Mouse (Mus musculus) embryo, embryonic 10 days (tissue): Measurements from ENCODE around the gene 2200002J24Rik.
A peak's percentile ranks its signal among the peaks of the same experiment; 100 is the strongest.

ENCODE experiments used
- DNase-seq: peaks from one replicate; pipeline ENCODE4 v3.0.0-alpha.2; 2015; ENCODE audit warnings: low spot score

Gene 2200002J24Rik

GRCm38 (mm10) chr7:30698589-30698988, at the start of gene 2200002J24Rik:
TSS of gene 2200002J24Rik (plus strand) at chr7:30698926.
- peak; percentile 55 for DNase-seq

- peak; percentile 99 for DNase-seq
These were observed 48.9 kb upstream of the 2200002J24Rik start, which contains the start of gene Rbm42 for GRCm38 (mm10) chr7:30649591-30650540. TSS of gene Rbm42 (minus strand) at chr7:30650317.

- DNase-seq: peak; percentile 99
These were observed 34.1 kb upstream of the 2200002J24Rik start, which contains the start of gene Haus5 for GRCm38 (mm10) chr7:30664529-30665200. TSS of gene Haus5 (minus strand) at chr7:30664994.

GRCm38 (mm10) chr7:30665321-30665720, 33.4 kb upstream of the 2200002J24Rik start:
- DNase-seq: no peak

DNA sequence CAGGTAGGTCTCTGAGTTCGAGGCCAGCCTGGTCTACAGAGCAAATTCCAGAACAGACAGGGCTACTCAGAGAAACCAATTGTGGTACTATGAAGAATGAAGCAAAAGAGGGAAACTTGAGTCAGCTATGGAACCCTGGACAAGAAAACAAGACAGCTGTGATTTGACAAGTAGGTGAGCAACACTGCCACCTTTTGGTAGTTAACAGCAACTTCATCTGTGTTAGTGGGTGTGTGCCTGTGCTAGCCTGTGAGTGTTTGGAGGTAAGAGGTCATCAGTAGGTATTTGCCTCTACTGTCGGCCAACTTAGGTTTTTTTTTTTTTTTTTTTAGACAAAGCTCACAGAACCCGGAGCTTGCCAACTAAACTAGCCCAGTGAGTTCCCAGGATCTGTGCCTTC, 29.5 kb upstream of the 2200002J24Rik start:
- peak; percentile 64 for DNase-seq

GRCm38 (mm10) chr7:30671480-30671879, 27.2 kb upstream of the 2200002J24Rik start, which contains the start of gene Pmis2:
TSS of gene Pmis2 (minus strand) at chr7:30671605.
- no peak for DNase-seq

- no peak for DNase-seq
These were observed 20.3 kb upstream of the 2200002J24Rik start for GRCm38 (mm10) chr7:30678263-30678975.

- DNase-seq: no peak
These were observed 16.8 kb upstream of the 2200002J24Rik start for GRCm38 (mm10) chr7:30681897-30682296.

DNA sequence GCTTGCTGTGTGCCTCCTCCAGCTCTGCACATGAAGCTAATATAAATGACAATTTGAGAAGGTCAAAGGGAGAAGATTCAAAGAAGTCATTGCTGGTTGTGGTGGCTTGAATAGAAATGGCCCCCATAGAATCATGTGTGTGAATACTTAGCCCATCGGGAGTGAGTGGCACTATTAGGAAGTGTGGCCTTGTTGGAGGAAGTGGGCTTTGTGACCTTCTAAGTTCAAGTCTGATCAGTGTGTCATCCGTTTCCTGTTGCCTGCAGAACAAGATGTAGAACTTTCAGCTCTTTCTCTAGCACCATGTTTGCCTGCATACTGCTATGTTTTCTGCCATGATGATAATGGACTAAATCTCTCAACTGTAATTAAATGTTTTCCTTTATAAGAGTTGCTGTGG, 15.3 kb upstream of the 2200002J24Rik start:
- DNase-seq: no peak

DNA sequence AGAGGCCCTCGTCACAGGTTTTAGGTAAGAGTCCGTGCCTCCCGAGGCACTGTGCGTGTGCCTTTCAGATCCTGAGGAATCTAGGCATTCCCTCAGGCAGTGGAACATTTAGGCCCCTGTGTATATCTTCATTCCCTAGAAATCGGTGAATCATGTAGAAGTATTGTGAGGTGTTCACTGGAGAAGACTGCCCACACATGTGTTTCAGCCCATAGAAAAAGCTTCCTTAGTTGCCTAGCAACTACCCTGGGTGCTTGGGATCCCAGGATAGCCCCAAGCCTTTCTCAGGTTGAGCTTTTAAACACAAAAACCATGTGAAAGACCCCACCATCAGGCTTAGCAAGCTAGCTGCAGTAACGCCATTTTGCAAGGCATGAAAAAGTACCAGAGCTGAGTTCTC, 10.4 kb upstream of the 2200002J24Rik start:
- DNase-seq: no peak

DNA sequence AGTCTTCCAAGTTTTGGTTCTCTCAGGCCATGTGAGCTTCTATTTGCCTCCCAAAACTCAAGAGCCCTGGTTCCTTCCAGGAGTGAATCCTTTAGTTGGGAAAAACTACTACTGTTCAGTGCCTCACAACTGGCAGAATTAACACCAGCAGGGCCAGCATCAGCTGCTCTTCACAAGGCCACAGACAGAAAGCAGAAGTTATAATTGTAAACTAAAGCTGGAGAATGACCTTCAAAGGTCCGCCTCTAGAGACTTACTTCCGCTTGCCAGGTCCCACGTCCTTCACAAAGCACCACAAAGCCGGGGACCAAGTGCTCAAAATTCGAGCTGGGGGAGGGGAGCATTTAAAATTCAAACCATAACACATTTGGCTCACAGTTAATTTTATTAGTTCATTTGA, 625 bp upstream of the 2200002J24Rik start:
- no peak for DNase-seq

DNA sequence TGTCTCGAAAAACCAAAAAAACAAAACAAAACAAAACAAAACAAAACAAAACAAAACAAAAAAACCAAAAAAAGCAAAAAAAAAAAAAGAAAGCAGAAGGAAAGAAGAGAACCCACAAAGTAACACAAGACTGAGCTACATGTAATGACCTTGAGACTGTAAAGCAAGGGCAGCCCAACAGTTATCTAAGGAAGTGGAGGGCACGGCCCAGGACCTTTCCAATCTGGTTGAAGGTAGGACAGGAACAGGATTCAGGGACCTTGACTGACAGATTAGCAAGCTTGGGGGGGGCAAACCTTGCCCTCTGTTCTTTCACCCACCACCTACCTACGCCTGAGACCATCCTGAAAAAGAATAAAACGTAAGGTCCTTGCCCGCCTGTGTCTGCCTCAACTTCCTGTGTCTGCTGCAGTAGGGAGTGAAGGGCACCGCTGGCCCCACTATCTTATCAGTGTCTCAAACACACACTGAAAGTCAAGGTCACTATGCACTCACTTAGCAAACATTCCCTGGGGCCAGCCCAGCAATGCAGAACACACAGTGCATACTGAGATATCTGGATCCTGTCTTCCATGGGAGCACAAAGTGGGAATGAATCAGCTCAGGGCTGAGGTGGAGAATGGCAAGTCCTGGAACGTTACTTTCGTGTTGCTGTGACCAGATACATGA, 7.6 kb downstream of the 2200002J24Rik start:
- no peak for DNase-seq

- DNase-seq: no peak
These were observed 8.7 kb downstream of the 2200002J24Rik start for GRCm38 (mm10) chr7:30707441-30707840.

DNA sequence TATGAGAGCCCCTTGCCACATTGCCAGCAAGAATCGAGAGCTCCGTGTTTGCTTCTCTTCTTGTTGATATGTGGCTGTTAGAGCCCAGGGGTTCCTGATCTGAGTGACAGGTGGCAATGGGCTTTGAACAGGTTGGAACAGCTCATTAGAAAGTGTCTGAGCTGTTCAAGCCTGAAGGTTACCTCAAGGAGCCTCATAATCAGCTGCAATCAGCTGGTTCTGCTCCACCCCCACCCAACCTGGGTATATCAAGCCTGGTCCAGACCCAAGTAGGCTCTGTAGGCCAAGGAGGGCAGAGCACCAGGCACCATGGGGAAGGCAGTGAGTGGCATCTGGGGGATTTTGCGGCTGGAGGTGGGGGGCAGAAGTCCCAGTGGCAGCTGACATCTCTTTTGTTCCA, 13.2 kb downstream of the 2200002J24Rik start, which contains the start of gene Atp4a:
Atp4a (plus strand) TSS at position 268 of the 400 bp plus-strand sequence.
- DNase-seq: no peak

DNA sequence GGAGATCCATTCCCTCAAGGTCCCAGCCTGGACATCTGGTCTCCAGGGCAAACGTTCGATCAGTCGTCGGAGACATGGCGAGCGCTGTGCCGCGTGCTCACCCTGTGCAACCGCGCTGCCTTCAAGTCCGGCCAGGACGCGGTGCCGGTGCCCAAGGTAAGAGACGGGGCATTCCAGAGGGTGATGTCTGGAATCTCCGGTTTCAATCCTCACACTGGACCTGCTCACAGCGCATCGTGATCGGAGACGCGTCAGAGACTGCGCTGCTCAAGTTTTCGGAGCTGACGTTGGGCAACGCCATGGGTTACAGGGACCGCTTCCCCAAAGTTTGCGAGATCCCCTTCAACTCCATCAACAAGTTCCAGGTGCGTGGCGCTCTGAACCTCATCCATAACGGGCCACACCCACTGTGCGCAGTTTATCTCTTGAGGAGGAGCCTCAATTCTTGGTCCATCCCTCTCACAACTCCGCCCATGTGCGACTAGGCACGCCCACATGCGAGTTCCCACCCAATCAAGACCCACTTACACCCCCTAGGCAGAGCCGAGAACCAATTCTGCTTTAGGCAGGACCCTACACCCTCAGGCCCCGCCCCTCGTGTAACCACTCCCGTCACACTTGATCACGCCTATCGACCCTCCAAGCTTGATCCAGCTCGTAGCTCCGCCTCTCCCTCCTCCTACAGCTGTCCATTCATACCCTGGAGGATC, 18.4 kb downstream of the 2200002J24Rik start:
- DNase-seq: peak; percentile 95

- DNase-seq: no peak
These were observed 19.0 kb downstream of the 2200002J24Rik start for GRCm38 (mm10) chr7:30717716-30718046.

DNA sequence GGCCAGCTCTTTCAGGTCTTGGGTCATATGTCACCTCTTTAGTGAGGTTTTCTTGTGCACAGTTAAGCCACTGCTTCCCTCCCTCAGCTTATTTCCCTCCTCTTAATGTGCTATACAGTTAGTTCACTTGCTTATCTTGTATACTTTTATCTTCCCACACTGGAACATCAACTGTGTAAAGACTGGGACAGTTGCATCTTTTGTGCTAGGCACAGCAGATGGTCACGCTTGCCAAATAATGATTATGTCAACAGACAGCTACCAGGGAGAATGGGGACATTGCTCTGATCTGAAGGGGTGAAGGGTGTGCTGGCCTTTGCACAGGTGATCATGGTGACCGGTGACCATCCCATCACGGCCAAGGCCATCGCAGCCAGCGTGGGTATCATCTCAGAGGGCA, 20.9 kb downstream of the 2200002J24Rik start:
- no peak for DNase-seq

GRCm38 (mm10) chr7:30721286-30721685, 22.6 kb downstream of the 2200002J24Rik start:
- DNase-seq: no peak

DNA sequence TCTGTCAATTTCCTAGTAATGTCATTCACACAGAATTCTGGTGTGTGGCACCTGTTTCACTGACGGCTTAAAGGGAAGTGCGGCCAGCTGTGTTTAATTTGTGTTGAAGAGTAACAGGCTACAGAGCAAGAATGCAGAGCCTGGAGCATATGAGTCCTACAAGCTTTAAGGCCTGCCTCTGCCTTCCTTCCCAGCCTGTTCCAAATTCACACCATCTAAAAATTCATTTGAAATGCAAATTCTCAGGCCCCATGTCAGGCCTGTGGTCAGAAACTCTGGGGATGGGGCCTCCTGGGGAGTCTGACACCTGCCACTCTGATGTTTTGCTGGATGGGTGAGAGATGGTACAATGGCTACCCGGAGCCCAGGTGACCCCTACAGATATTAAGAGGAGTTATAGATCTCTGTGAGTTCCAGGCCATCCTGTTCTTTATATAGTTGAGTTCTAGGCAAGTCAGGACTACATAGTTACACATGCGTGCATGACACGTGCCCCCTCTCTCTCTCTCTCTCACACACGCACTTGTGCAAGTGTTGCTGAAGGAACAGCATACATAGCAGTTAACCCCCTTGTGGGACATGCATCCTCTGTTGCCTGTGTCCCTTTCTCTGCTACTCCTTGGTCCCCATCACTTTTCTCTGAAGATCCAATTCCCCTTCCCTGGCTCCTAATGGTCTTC, 24.7 kb downstream of the 2200002J24Rik start:
- no peak for DNase-seq

- no peak for DNase-seq
These were observed 29.5 kb downstream of the 2200002J24Rik start for GRCm38 (mm10) chr7:30728214-30728613.
